Mouse (Mus musculus) gastrocnemius, postnatal 10 days (tissue): Measurements from ENCODE around the gene 4931417E11Rik. TPM values are rescaled to one million over a fixed set of nuclear protein-coding genes. Genes with fewer than 3 reads are reported as not detected.
A peak's percentile ranks its signal among the peaks of the same experiment; 100 is the strongest.

Experiments
- DNase-seq: peaks from one replicate; pipeline ENCODE4 v3.0.0; 2021; ENCODE audit warnings: mixed read lengths
- long read RNA-seq, 2 experiments: library from polyadenylated mRNA; stranded (forward); transcript quantifications; one replicate each; pipeline ENCODE4 v2.0.0; 2021
- total RNA-seq, 2 experiments: library from RNA; stranded (reverse); gene quantifications; 2 replicates each; pipeline ENCODE4 v1.2.3; 2021

4931417E11Rik gene
- total RNA-seq, result not detected
- long read RNA-seq, experiment 1, result 0 reads
- long read RNA-seq, experiment 2, result 0 reads

DNA sequence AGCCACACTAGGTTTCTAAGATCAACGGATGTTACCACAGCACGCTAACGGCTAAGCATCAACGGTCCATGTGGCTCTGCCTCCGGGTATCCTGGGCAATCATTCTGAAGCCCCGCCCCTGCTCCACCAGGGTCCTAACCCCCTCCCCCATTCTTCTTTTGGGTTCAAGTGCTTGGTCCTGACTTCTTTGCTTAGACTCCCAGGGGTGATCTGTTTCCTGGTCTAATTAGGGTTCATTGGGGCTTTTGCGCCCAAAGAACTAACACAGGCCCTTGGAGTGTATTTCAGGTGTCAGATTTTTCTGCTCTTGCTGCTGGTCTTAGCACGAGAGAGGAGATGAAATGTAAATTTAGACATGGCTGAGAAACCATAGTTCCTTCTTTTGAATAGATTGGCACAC is at the start of gene 4931417E11Rik:
TSS of gene 4931417E11Rik (minus strand) at position 101 of the 400 bp plus-strand sequence.
- no peak for DNase-seq

DNA sequence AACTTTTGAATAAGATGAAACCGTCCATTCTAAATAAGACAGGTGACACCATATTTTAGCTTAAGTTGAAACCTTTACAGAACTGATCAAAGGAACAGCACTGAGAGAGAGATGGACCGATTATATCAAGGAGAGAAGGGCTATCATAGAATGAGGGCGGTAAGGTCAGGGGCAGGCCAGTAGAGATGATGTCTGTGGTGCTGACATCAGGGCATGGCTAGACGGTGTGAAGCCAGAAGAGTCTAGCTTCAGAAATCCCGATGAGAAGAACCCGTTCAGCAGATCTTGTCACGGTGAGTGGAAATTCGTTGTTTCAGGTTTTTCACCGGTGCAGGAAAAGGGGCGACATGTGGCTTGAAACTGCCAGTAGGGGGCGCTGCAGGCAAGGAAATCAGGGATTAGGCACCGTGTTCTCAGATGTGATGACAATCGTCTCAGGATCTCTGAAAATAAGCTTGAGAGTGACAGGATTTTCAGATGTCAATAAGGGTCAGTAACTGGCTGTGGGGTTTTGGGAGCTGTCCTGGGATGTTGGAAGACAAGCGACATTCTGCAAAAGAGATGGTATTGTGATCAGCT is 48.4 kb upstream of the 4931417E11Rik start:
- peak; percentile 73 for DNase-seq

DNA sequence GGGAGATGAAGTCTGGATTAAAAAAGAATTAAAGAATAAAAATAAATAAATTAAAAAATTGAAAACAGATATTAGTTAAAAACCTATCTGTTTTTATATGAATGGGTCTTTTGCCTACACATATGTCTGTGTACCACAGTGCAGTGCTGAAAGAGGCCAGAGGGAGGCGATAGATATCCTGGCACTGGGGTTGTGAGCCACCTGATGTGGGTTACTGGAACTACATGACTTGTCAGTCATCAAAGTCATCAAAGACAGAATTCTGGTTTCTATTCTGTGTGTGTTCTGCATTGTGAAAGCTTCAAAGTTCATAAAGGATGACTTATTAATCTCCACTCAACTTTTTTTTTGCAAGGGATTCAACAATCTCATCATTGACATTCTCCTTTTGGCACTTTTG is 43.4 kb upstream of the 4931417E11Rik start:
- no peak for DNase-seq

DNA sequence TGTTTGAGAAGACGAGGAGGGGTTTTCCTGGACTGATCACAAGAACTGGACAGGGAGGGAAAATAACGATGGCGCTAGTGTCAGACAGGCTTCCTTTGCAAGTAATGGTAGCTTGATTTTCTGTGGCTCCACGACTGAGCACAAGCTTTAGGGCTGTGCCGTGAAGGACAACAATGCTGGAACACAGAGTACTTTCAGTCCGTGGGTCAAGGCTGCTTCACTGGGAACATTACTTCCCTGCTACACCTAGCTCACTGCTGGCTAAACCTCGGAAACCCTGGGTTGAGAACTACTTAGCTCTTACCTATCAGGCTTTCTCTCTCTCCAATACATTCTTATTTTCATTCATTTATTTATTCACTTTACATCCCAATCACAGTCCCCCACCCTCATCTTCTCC is 30.2 kb upstream of the 4931417E11Rik start:
- DNase-seq, result no peak

DNA sequence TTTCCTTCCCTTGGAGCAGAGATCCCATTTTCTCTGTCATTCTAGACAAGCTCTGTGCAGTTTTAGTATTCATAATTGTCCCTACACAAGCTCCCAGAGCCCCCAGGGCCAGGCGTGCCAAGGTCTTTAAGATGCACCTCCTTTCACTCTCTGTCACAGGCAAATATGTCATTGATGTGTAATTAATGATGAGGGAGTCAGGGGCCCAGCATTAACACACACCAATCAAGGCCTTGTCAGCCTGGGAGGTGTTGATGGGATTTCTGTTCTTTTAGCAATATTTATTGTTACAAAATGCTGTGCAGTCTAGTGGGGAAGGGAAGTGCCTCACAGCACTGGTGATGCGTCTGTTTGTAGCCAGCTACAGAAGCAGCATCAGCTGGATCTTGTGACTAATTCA is 27.9 kb upstream of the 4931417E11Rik start:
- DNase-seq, result no peak

DNA sequence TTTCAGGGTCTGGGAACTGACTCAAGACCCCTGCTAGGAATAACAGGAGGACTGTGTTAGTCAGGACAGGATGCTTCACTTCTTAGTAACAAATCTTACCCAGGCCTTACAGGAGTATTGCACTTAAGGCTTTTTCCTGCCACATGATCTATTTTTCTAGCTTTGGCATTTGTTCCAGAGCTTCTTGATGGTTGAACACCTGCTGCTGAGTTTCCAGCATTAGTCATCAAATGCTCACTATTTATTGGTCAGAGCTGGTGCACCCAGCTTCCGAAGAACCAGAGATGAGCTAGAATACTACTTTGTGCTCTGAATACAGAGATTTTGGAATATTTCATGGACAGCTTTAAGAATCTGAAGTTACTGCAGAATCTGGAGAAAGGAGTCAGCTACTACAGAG is 21.1 kb upstream of the 4931417E11Rik start:
- DNase-seq, result no peak

DNA sequence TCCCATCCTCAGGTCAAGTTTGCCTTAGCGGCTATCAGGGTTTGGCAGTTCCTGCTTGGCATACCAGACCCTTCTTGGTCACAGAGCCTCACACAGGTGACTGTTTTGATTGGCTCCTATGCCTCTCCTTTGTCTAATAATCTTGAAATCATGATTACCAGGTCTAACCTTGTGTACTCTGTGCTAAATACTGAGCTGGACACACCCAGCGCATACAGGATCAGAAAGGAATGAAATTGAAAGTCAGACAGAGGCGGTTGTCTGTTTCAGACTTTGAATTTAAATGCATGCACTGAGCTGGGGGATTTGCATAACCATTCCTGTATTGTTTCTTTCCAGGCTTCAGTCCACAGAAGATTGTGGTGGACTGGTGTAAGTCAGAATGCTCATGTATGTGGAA is 16.1 kb upstream of the 4931417E11Rik start:
- no peak for DNase-seq

DNA sequence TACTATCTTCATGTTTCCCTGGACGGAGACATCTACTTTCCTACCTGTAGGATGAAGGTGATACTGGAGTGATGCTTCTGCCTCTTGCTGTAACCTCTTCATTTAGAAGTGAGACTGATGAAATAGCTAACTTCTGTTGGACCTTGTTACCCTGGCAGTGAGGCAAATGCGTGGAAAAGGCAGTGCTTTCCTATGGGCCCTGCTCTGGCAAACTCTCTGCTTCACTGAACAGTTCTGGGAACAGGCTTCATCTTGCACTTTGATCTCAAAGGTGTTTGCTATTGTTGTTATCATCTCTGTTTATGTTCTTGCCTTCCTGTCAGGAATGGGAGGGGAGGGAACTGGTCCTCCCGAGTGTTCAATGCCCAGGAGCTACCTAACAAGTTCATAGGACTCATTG is 3.4 kb downstream of the 4931417E11Rik start:
- DNase-seq, result no peak

DNA sequence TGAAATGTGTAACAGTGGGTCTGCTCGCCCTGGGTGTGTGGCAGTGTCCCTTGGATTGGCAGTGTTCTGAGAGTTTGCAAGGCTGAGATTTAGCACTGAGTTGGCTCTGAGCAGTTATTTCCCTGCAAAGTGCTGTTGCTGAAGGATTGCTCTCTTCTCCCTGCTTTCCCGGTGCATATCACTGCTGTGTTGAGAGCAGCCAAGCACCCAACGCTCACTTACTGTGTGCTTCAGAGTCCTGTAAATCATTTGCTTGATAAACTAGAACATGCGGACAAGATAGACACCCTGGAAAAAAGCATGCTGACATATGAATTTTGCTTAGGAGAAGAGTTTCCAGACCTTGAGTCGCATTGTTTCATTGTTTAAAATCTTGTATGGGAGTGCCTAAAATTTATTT is 6.9 kb downstream of the 4931417E11Rik start:
- DNase-seq, result no peak

DNA sequence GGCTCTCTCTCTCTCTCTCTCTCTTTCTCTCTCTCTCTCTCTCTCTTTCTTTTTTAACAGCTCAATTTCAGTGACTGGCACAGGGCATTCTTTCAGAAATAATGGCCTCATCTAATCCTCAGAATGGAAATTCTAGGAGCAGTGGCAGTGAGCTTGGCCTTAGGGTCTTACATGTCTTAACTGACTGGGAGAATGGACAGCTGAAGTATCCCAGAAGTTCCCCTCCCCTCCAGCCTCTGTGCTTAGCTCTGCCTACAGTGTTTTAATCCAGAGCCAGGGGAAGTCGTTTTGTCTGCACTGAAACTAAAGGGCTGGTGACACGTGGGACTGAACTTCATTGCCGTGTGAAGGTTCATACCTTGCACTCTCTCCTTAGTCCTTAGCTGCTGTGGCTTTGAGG is 35.6 kb downstream of the 4931417E11Rik start:
- DNase-seq, result no peak

DNA sequence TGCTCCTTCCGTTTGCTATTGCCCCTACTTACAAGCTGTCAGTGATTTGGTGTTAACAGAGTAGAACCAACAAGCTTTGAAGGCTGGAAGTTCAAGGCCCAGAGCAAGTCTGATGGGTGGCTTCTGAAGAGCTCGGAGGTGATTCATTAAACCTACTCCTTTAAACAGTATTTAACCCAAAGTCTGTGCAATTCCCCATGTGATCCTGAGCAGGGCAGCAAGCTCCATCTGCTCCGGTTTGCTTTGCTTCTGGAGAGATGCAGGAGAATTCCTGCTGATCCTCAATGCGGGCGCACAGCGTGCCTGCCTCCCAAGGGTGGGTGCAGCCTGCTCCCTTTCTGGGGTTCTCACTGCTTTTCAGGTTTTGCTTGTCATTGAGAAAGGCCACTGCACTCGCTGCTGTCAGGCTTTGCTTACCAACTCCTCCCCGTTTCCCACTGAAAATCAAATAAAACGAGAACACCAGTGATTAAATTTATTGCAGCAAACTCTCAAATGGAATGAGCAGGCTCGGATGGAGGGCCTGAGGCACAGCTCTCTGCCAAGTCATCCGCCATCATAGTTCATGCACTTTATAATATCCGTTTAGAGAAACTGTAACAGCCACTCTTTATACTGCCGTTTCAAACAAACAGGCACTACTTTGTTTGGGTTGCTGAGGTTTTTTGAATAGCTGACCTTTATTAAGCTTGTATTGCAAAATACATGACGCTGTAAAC is 40.7 kb downstream of the 4931417E11Rik start:
- no peak for DNase-seq

DNA sequence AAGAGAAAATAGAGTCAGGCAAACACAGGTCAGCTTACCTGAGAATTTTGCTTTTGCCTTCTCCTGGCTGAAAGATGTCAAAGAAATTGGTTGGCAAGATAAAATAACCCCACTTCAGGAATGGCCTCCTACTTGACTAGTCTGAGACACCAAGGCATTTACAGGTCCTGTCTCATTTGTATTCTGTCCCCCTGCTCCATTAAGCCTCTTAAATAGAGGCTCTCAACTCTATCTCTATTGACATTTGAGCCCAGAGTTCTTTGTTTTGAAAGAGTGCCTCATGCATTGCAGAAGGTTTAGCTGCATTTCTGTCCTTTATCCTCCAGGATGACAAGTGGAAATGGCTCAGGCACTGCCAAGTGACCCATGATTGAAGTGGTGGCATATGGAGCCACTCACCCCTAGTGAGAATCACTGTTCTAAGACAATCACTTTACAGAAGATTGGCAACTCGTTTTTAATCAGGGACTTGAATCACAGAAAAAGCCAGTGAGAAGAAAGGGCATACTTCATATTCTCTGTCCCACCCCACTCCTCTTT is 42.1 kb downstream of the 4931417E11Rik start:
- no peak for DNase-seq

Other genes with a start within 250 kb of the 4931417E11Rik start
- under 1 TPM; 0.05 to 0.11 TPM for gene Dnah6, start 248.0 kb downstream of the 4931417E11Rik start, total RNA-seq
- 100 to 1,000 TPM; 389 to 428 TPM for gene Suclg1, start 221.3 kb downstream of the 4931417E11Rik start, total RNA-seq